In genomic region chr6:120539132-120539759, GRCm38 (mm10) we compare ENCODE assay signal across 7 mouse cellular contexts. TPM values are rescaled to one million over a fixed set of nuclear protein-coding genes. Genes with fewer than 3 reads are reported as not detected.
A peak's percentile ranks its signal among the peaks of the same experiment; 100 is the strongest.
DNase-seq lines count a peak whose midpoint lies in the region; ATAC-seq lines count a peak whose summit lies in the region.

No protein-coding gene starts in this region.

- H3K9ac ChIP-seq in intestine, embryonic 14.5 days (ENCODE audit: low read length): no peak overlapping the region
- H3K9ac ChIP-seq in midbrain, embryonic 11.5 days (ENCODE audit: low read length): peak overlapping the region; percentile 65

- no peaks in the 10 kb centered on the region for H3K9me3 ChIP-seq in intestine, embryonic 14.5 days (ENCODE audit: control insufficient read depth, low read length)
- H3K9me3 ChIP-seq in midbrain, embryonic 11.5 days (ENCODE audit: control insufficient read depth, low read length): no peaks in the 10 kb centered on the region

- no peak overlapping the region for H3K27ac ChIP-seq in intestine, embryonic 14.5 days (ENCODE audit: low read depth)
- peak overlapping the region; percentile 47; the same call in 1 of the 2 replicates for H3K27ac ChIP-seq in midbrain, embryonic 11.5 days (ENCODE audit: low read depth, low read length)

- H3K36me3 ChIP-seq in intestine, embryonic 14.5 days (ENCODE audit: control insufficient read depth, insufficient read depth, low read length): no peaks in the 10 kb centered on the region
- H3K36me3 ChIP-seq in midbrain, embryonic 11.5 days (ENCODE audit: control insufficient read depth, insufficient read depth, low read length): no peaks in the 10 kb centered on the region

- H3K4me1 ChIP-seq in intestine, embryonic 14.5 days (replicated peaks; ENCODE audit: control insufficient read depth, insufficient read depth, low read length): no peaks in the 10 kb centered on the region
- peaks cover 5% of the 10 kb centered on the region for H3K4me1 ChIP-seq in midbrain, embryonic 11.5 days (ENCODE audit: control insufficient read depth, insufficient read depth, low read length)

- peak; percentile 80 for DNase-seq in adrenal gland, adult 2 months
- peak; percentile 92 for DNase-seq in embryo, embryonic 10.5 days (ENCODE audit: low spot score)
- DNase-seq in gastrocnemius, postnatal 25 days: peak; percentile 68
- peak; percentile 93 for DNase-seq in intestine, embryonic 14.5 days (ENCODE audit: low spot score)
- DNase-seq in left cerebral cortex, postnatal 36 days (ENCODE audit: low spot score in 2 of 2): peak; percentile 36 to 43
- peak; percentile 98 for DNase-seq in midbrain, embryonic 11.5 days (ENCODE audit: low spot score, missing footprints)
- DNase-seq in skeletal muscle tissue, adult 2 months (ENCODE audit: low read depth, low spot score): peak; percentile 81

- peak; percentile 88 for ATAC-seq in intestine, embryonic 14.5 days (replicated peaks; ENCODE audit: low FRiP score, low TSS enrichment, low read depth)
- peak; percentile 96 for ATAC-seq in midbrain, embryonic 11.5 days (ENCODE audit: low FRiP score)

- intact Hi-C loops in left cerebral cortex, postnatal 36 days (cut with DNase I): loop anchor here (1.0 kb wide), 1 partner anchor 197 kb away; no protein-coding TSS in a partner anchor

- peak overlapping the region; percentile 7 for H3K4me3 ChIP-seq in intestine, embryonic 14.5 days (ENCODE audit: low read depth, low read length)
- peak overlapping the region; percentile 14; the same call in 1 of the 2 replicates for H3K4me3 ChIP-seq in midbrain, embryonic 11.5 days (ENCODE audit: low read depth, low read length)

- WGBS in intestine, embryonic 14.5 days: 5% methylated on average over 16 of the region's 16 CpGs
- 1% methylated on average over 16 of the region's 16 CpGs for WGBS in midbrain, embryonic 11.5 days

- no peaks in the 10 kb centered on the region for H3K27me3 ChIP-seq in intestine, embryonic 14.5 days (replicated peaks; ENCODE audit: control insufficient read depth, insufficient read depth, low read length)
- H3K27me3 ChIP-seq in midbrain, embryonic 11.5 days (ENCODE audit: control insufficient read depth, insufficient read depth, low read length): no peaks in the 10 kb centered on the region

- H3K4me2 ChIP-seq in intestine, embryonic 14.5 days (ENCODE audit: low read length): peak overlapping the region; percentile 49
- H3K4me2 ChIP-seq in midbrain, embryonic 11.5 days: peak overlapping the region; percentile 45

RNA-seq across cellular contexts. Expression of gene Hdhd5, which starts 8.1 kb away (rescaled TPM):
- total RNA-seq in adrenal gland, adult 2 months (2021): 10 to 100 TPM; 25.2 to 26.8 TPM
- polyA plus RNA-seq in adrenal gland, adult 2 months (2012; rRNA removed): 27.6 and 30.3 TPM in 2 replicates
- 10 to 100 TPM; 24.7 to 27.2 TPM for total RNA-seq in gastrocnemius, postnatal 25 days (2021)
- polyA plus RNA-seq in intestine, embryonic 14.5 days (2014; fragmentation: Nextera tagmentation; extraction: Ambion mirVana): 13.5 and 13.7 TPM in 2 replicates
- total RNA-seq in left cerebral cortex, postnatal 36 days (2021): 10 to 100 TPM; 30.9 to 44.9 TPM
- 12.4 and 15.0 TPM in 2 replicates for polyA plus RNA-seq in midbrain, embryonic 11.5 days (2014; fragmentation: Nextera tagmentation; extraction: Ambion mirVana)

RNA-seq across cellular contexts. Expression of gene Tmem121b, which starts 45.6 kb away (rescaled TPM):
- under 1 TPM; 0.06 to 0.10 TPM for total RNA-seq in adrenal gland, adult 2 months (2021)
- polyA plus RNA-seq in adrenal gland, adult 2 months (2012; rRNA removed): 0.03 and 0.12 TPM in 2 replicates
- not detected for total RNA-seq in gastrocnemius, postnatal 25 days (2021)
- 0.12 and 0.27 TPM in 2 replicates for polyA plus RNA-seq in intestine, embryonic 14.5 days (2014; fragmentation: Nextera tagmentation; extraction: Ambion mirVana)
- total RNA-seq in left cerebral cortex, postnatal 36 days (2021): 10 to 100 TPM; 58.9 to 66.1 TPM
- 0.78 and 0.88 TPM in 2 replicates for polyA plus RNA-seq in midbrain, embryonic 11.5 days (2014; fragmentation: Nextera tagmentation; extraction: Ambion mirVana)

Comparison
In these comparisons a context has a peak if more than half of its experiments do, and no peak if none do; other contexts are left out.
1. DNase-seq: peak in every context shown above with its lines; median percentile 98 in midbrain, embryonic 11.5 days; 93 in intestine, embryonic 14.5 days; 92 in embryo, embryonic 10.5 days; 81 in skeletal muscle tissue, adult 2 months; 80 in adrenal gland, adult 2 months; 68 in gastrocnemius, postnatal 25 days; 40 in left cerebral cortex, postnatal 36 days.
2. RNA of gene Tmem121b, which starts 45.6 kb away (total RNA-seq): 58.9 to 66.1 TPM in left cerebral cortex, postnatal 36 days; 0.06 to 0.10 TPM in adrenal gland, adult 2 months and not detected in gastrocnemius, postnatal 25 days; every median in the first group is over 10 times any median in the second.